Mouse (Mus musculus): ENCODE data around the gene Ccdc12. TPM values are rescaled to one million over a fixed set of nuclear protein-coding genes. Genes with fewer than 3 reads are reported as not detected.

Ccdc12 gene
- polyA plus RNA-seq, 1 experiment from 2014 or later = 113 TPM

DNA sequence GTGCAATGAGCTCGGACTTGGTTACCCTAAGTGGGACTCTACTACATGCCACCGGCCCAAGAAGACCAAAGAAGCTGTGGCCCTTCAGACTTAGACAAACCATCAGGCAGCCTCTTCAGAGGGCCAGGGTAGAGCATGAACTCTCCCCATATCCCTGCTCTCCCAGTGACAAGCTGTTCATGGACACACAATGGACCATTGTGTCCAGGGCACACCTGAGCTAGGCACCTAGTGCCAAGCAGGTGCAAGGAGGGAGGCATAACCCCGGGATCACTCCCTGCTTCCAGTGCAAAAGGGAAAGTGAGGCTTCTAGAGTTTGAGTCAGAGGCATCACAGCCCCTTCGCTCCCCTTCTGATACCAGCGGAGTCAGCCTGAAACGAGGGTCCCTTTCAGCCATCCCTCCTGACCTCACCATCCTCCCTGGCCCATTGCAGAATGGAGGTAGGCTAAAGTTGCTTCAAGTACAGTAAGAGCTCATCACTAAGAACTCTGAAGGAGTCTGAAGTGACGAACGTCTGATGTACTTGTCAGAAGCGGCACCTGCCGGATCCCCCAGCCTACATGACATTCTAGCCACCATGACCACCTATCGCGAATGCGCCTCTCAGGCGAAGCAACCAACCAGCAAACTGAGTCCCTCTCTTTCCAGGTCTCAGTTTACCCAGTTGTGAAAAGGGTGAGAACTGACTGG is 3.2 kb upstream of the Ccdc12 start:
- Histone ChIP-seq H3K4me1 (peaks cover 47% of the 10 kb centered on the region), H3K27me3 (peaks cover 36% of the 10 kb centered on the region), H3K9ac (peak overlapping the region; percentile 72; the same call in 1 of the 2 replicates), H3K9me3 (replicated peaks) (no peaks in the 10 kb centered on the region), H3K4me3 (peak overlapping the region; percentile 63), H3K27ac (no peak overlapping the region), H3K36me3 (no peaks in the 10 kb centered on the region), H3K4me2 (replicated peaks) (peak overlapping the region; percentile 100)
- no peak for ATAC-seq (ENCODE audit: low FRiP score)
- WGBS = 24% methylated on average over 14 of the region's 14 CpGs

DNA sequence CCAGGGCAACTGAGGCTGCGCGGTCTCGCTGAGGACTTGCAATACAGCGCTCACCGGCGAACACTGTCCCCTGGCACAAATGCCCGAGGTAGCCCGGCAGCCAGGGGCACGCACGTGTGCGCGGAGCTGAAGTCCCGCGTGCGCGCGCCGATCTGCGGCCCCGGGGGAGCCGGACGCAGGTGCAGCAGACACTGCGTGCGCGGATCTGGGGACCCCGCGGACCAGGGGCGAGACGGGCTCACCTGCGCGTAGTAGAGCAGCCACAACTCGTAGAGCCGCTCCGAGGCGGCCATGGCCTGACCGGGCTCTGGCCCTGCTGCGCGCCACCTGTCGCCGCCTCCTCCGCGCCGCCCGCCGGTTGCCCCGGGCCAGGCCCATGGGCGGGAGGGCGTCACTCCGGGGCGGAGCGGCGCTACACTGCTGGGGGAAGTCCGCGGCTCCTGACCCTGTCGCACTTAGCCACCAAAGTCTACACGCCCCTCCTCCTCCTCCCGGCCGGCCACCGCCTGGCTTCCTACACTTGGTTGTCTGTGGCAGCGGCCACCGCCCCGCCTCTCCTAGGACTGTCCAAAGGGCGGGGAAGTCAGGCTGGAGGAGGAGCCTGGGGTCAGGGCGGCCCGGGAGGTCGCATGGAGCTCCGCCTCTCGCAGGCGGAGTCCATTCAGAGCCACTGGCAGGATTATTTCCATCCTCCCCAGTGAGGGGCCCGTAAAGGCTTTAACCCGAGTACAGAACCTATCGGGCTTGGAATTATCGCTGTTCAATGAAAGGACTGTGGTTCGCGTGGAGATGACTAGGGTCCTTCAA is 2.4 kb upstream of the Ccdc12 start, which contains the start of gene Nbeal2:
TSS of gene Nbeal2 (minus strand) at position 507 of the 807 bp plus-strand sequence.
- ATAC-seq (ENCODE audit: low FRiP score) = peak; percentile 55
- Histone ChIP-seq H3K36me3 (no peaks in the 10 kb centered on the region), H3K27ac (no peak within 1 kb of the TSS), H3K4me1 (peaks cover 48% of the 10 kb centered on the region), H3K9me3 (replicated peaks) (no peaks in the 10 kb centered on the region), H3K4me3 (peak within 1 kb of the TSS; percentile 63), H3K27me3 (peaks cover 36% of the 10 kb centered on the region), H3K4me2 (replicated peaks) (peak within 1 kb of the TSS; percentile 100), H3K9ac (peak within 1 kb of the TSS; percentile 72)
- under 1% methylated on average over 70 of the region's 75 CpGs for WGBS

DNA sequence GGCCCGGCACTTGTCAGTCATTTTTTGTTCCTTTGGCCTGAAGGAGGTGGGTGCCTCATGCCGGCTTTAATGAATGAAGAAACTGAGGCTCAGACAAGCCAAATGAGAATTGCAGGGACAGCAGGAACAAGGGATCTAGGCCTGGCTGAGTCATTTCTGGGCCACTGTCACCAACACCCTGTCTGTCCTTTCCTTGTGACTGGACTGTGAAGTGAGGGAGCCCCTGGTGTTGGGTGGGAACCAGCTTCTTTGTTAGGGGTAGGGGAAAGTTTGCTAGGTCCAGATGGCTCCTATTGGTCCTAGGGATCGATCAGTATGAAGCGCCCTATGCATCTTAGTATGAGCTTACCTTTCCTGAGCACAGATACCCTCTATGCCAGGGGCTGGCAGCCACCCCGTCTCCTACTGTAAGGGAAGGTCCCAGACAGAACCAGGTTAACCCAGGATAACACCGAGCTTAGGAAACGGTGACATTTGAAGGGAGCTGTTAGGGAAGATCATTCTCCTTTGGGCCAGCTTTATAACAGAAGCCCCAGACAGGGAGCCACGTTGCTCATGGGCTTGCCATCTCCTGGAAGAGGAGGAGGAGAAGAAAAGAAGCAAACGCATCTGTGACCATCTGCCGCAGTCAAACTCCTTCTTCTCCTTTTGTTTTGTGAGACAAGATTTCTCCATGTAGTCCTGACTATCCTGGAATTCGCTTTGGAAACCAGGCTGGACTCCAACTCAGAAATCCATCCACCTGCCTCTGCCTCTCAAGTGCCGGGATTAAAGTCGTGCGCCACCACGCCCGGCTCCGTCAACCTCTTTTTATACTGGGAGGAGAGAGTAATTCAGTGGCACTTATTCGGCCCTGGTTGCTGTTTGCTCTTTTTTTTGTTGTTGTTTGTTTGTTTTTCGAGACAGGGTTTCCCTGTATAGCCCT is 1.3 kb upstream of the Ccdc12 start:
- peak overlapping the region; percentile 72; the same call in 1 of the 2 replicates for H3K9ac ChIP-seq
- peaks cover 36% of the 10 kb centered on the region for H3K27me3 ChIP-seq
- no peak overlapping the region for H3K27ac ChIP-seq
- H3K4me2 ChIP-seq (replicated peaks) = peak overlapping the region; percentile 100
- WGBS = 84% methylated on average over 19 of the region's 19 CpGs
- H3K36me3 ChIP-seq = peaks cover 9% of the 10 kb centered on the region; the same call in 1 of the 2 replicates
- no peak for ATAC-seq (ENCODE audit: low FRiP score)
- H3K4me1 ChIP-seq = peaks cover 39% of the 10 kb centered on the region
- 0 out of 2 replicates have a peak overlapping the region, but pooled peaks have one; percentile 63 for H3K4me3 ChIP-seq
- H3K9me3 ChIP-seq (replicated peaks) = no peaks in the 10 kb centered on the region

DNA sequence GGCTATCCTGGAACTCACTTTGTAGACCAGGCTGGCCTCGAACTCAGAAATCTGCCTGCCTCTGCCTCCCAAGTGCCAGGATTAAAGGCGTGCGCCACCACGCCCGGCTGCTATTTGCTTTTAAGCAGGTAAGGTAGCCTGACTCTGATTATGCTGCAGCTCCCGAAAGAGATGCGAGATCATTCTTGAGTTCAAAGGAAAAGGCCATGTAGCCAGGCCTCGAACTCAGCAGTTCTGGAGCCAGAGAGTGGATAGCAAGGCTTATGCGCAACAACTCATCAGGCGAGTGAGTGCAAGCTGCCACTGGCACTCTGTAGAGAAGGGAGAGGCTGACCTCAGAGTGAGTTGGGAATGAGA is 674 bp upstream of the Ccdc12 start:
- H3K36me3 ChIP-seq = peaks cover 9% of the 10 kb centered on the region; the same call in 1 of the 2 replicates
- WGBS = 85% methylated on average over 10 of the region's 10 CpGs
- H3K9me3 ChIP-seq (replicated peaks) = no peaks in the 10 kb centered on the region
- H3K9ac ChIP-seq = peak overlapping the region; percentile 49; the same call in 1 of the 2 replicates
- ATAC-seq (ENCODE audit: low FRiP score) = no peak
- peak overlapping the region; percentile 77 for H3K4me2 ChIP-seq (replicated peaks)
- peaks cover 36% of the 10 kb centered on the region for H3K27me3 ChIP-seq
- peak overlapping the region; percentile 79 for H3K27ac ChIP-seq
- H3K4me1 ChIP-seq = peaks cover 35% of the 10 kb centered on the region
- peak overlapping the region; percentile 70 for H3K4me3 ChIP-seq

DNA sequence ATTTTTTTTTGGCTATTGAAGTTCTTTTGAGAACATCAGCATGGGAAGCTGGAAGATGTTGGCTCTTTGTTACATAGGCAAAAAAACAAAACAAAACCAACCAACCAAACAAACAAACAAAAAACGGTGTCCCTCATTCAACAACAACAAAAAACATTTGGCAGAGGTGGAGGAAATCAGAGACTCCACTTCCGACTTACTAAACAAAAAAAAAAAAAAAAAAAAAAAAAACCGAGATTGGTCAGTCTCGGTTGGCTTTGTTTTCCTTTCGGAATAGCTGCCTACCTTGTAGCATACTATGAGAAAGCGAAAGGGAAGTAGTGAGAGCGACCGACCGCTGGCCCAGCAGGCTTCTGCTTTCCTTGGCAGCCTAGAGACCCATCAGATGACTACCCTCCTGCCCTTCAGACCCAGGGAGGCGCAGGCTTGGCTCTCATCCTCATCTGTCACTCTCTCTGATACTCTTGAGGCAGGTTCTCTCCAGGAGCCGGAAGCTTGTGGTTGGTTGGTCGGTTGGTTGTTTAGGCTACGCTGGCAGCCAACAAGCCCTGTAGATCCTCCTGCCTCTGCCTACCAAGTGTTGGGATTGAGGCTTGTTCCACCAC is 1.3 kb downstream of the Ccdc12 start:
- Histone ChIP-seq H3K4me2 (replicated peaks) (peak overlapping the region; percentile 77), H3K9ac (peak overlapping the region; percentile 75), H3K4me3 (peak overlapping the region; percentile 70), H3K36me3 (peaks cover 9% of the 10 kb centered on the region; the same call in 1 of the 2 replicates), H3K27me3 (peaks cover 18% of the 10 kb centered on the region), H3K4me1 (peaks cover 30% of the 10 kb centered on the region), H3K27ac (0 out of 2 replicates have a peak overlapping the region, but pooled peaks have one; percentile 93), H3K9me3 (replicated peaks) (no peaks in the 10 kb centered on the region)
- WGBS = 76% methylated on average over 13 of the region's 13 CpGs
- ATAC-seq (ENCODE audit: low FRiP score) = no peak

DNA sequence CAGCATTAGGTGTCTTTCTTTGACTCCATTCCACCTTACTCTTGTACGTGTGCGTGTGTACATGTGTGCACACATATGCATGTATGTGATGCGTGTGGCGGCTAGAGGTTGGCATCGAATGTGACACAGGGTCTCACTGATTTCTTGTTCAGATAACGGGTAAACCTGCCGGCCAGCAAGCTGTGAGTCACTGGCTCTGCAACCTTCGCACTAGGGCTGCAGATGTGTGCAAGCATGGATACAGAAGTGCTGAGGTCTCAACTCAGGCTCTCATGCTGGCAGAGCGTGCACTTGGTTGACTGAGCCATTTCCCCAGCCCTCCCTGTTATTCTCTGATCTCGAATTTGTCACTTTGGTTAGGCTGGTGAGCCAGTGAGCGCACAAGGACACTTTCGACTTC is 3.2 kb downstream of the Ccdc12 start:
- Histone ChIP-seq H3K9me3 (replicated peaks) (no peaks in the 10 kb centered on the region), H3K4me3 (no peak overlapping the region), H3K27me3 (peaks cover 6% of the 10 kb centered on the region; the same call in 1 of the 2 replicates), H3K36me3 (peaks cover 9% of the 10 kb centered on the region; the same call in 1 of the 2 replicates), H3K4me2 (replicated peaks) (no peak overlapping the region), H3K27ac (no peak overlapping the region), H3K4me1 (peaks cover 25% of the 10 kb centered on the region), H3K9ac (0 out of 2 replicates have a peak overlapping the region, but pooled peaks have one; percentile 13)
- ATAC-seq (ENCODE audit: low FRiP score) = no peak
- WGBS = 96% methylated on average over 12 of the region's 12 CpGs

DNA sequence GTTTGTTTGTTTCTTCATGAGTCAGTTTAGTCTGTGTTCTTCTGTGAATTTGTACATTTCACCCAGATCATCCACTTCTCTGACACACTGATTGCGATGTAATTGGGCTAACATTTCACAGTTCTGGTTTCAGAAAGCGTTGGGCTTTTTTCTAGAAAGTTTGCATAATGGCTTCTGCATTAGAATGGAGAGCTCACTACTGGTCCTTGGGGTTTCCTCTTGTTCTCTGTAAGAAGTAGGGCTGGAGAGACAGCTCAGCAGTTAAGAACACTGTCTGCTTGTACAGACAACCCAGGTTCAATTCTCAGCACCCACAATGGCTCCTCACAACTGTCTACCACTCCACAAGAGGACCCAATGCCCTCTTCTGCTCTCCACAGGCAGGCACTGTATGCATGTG is 3.9 kb downstream of the Ccdc12 start:
- no peaks in the 10 kb centered on the region for H3K9me3 ChIP-seq (replicated peaks)
- peaks cover 9% of the 10 kb centered on the region; the same call in 1 of the 2 replicates for H3K36me3 ChIP-seq
- H3K4me2 ChIP-seq (replicated peaks) = no peak overlapping the region
- no peaks in the 10 kb centered on the region for H3K27me3 ChIP-seq
- no peak overlapping the region for H3K9ac ChIP-seq
- no peak for ATAC-seq (ENCODE audit: low FRiP score)
- no peak overlapping the region for H3K27ac ChIP-seq
- peaks cover 25% of the 10 kb centered on the region for H3K4me1 ChIP-seq
- 79% methylated on average over 2 of the region's 2 CpGs for WGBS
- H3K4me3 ChIP-seq = no peak overlapping the region

DNA sequence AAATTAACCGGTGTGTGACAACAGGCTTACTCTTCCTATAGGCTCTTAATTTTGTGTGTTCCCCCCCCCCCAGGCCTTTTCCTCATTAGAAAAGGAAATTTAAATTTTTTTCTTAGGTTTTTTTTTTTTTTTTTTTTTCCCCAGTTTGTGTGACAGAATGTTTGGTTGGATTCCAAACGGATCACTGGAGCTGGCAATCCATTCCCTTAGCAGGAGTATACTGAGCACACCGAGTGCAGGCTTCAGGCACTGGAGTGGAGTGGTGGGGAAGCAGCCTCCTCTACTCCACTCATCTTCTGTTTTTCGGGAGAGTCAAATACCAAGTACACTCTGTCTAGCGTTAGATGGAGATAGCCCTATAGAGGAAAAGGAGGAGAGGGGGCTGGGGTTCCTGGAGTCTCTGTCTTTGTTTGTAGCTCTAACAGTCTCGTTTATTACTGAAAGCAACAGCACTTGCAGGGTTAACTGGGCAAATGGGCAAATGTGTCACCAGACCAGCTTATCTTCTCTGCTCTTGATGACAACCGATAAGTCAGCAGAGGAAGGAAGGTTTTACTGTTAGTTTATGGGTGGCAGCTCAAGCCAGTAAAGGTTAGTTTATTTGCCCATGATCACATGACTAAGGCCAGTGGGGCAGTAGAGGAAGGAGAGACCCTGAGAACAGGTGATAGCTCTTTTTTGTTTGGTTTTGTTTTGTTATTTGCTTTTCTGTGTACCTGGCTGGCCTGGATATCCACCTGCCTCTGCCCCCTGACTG is 4.7 kb downstream of the Ccdc12 start:
- Histone ChIP-seq H3K4me3 (no peak overlapping the region), H3K27me3 (no peaks in the 10 kb centered on the region), H3K9ac (no peak overlapping the region), H3K4me1 (peaks cover 25% of the 10 kb centered on the region), H3K4me2 (replicated peaks) (no peak overlapping the region), H3K36me3 (peaks cover 9% of the 10 kb centered on the region; the same call in 1 of the 2 replicates), H3K9me3 (replicated peaks) (no peaks in the 10 kb centered on the region), H3K27ac (no peak overlapping the region)
- ATAC-seq (ENCODE audit: low FRiP score) = no peak
- 89% methylated on average over 7 of the region's 7 CpGs for WGBS

DNA sequence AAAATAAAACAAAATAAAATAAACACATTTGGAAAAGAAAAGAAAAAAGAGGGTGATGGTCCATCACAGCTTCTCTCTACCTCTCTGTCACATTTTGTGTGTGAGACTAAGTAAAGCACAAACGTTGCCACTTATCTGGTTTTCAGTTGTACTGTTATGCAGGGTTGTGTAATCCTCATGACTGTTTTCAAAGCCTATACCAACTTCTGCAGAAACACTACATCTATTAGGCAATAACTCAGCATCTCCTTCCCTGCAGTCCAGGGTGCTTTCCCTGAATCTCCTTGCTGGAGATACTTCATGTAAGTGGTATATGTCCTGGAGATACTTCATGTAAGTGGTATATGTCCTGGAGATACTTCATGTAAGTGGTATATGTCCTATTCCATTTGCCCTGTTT is 6.5 kb downstream of the Ccdc12 start:
- 85% methylated on average over 1 of the region's 1 CpGs for WGBS

DNA sequence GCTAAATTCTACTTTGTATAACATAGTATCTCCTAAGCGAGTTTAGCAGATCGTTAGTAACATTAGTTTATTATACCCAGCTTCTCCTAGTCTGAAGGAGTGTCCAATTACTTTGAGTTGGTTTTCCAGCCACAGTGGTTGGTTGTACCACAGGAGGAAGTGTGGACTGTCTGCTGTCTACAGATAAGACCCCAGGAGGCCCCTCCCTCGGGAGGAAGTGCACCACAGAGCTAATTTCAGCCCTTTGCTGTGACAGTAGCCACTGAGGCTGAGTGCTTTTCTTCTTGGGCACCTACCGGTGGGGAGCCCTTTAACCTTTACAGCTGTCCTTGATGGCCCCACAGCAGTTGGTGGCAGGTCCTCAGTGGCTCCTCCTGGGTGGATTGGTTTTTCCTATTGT is 9.6 kb downstream of the Ccdc12 start:
- H3K9ac ChIP-seq = no peak overlapping the region
- H3K4me2 ChIP-seq (replicated peaks) = no peak overlapping the region
- H3K4me1 ChIP-seq = peaks cover 24% of the 10 kb centered on the region
- H3K27ac ChIP-seq = peak overlapping the region; percentile 36; the same call in 1 of the 2 replicates
- no peak overlapping the region for H3K4me3 ChIP-seq
- H3K36me3 ChIP-seq = no peaks in the 10 kb centered on the region
- no peak for ATAC-seq (ENCODE audit: low FRiP score)
- no peaks in the 10 kb centered on the region for H3K9me3 ChIP-seq (replicated peaks)
- no peaks in the 10 kb centered on the region for H3K27me3 ChIP-seq
- WGBS = 36% methylated on average over 4 of the region's 4 CpGs

More for the DNA sequence above, 6.5 kb downstream of the Ccdc12 start:
- Histone ChIP-seq H3K4me1 (peaks cover 27% of the 10 kb centered on the region), H3K36me3 (peaks cover 9% of the 10 kb centered on the region; the same call in 1 of the 2 replicates), H3K4me3 (no peak overlapping the region), H3K9ac (no peak overlapping the region), H3K9me3 (replicated peaks) (no peaks in the 10 kb centered on the region), H3K27ac (no peak overlapping the region), H3K4me2 (replicated peaks) (no peak overlapping the region), H3K27me3 (no peaks in the 10 kb centered on the region)
- ATAC-seq (ENCODE audit: low FRiP score) = no peak

DNA sequence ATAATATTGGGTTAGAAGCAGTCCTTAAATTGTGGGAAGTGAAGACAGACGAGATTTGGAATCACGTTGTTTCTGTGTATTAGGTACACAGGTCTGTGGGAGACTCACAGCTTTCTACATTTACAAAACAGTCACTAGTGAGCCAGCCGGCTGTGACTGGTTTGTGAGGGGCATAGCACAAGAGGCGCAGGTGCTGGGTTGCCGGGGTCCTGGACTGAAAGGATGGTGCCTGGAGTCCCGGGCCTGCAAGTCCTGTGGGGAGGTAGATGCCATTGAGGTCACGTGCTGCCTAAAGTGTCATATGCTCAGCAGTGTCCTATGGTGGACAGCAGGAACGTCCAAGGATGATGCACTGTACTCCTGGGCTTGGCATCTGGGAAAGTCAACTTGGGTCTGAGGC is 10.1 kb downstream of the Ccdc12 start:
- 41% methylated on average over 8 of the region's 8 CpGs for WGBS
- H3K9me3 ChIP-seq (replicated peaks) = no peaks in the 10 kb centered on the region
- no peaks in the 10 kb centered on the region for H3K27me3 ChIP-seq
- no peak overlapping the region for H3K9ac ChIP-seq
- peaks cover 24% of the 10 kb centered on the region for H3K4me1 ChIP-seq
- peak overlapping the region; percentile 12; the same call in 1 of the 2 replicates for H3K27ac ChIP-seq
- H3K36me3 ChIP-seq = no peaks in the 10 kb centered on the region
- no peak overlapping the region for H3K4me3 ChIP-seq
- ATAC-seq (ENCODE audit: low FRiP score) = no peak
- H3K4me2 ChIP-seq (replicated peaks) = no peak overlapping the region

All from hindbrain, embryonic 12.5 days (tissue).